Mouse (Mus musculus): ENCODE measurements at regions not wholly inside any gene's neighbourhood (a gene's known extent, or its start where the extent isn't known, plus 50 kb on each side); places are given as distances from the start of the nearest gene placed in this dataset.
"Not testable (repeated sequence)": the region's sequence is repeated elsewhere in the genome, so short reads cannot be mapped to it uniquely, and the experiment has no call there.

- DNase-seq: no peak
Measured at GRCm38 (mm10) chr15:3171774-3172173, 96.6 kb upstream of the Selenop start.

GRCm38 (mm10) chr15:3174072-3174471, 94.3 kb upstream of the Selenop start:
- DNase-seq: no peak

GRCm38 (mm10) chr15:3174848-3175247, 93.5 kb upstream of the Selenop start:
- no peak for DNase-seq

GRCm38 (mm10) chr15:3201912-3202653, 66.3 kb upstream of the Selenop start:
- DNase-seq: peak; percentile 9

GRCm38 (mm10) chr15:3205522-3205921, 62.8 kb upstream of the Selenop start:
- no peak for DNase-seq

GRCm38 (mm10) chr15:3206076-3206475, 62.3 kb upstream of the Selenop start:
- not testable (repeated sequence) for DNase-seq

- DNase-seq: no peak
Measured at GRCm38 (mm10) chr15:3213721-3214120, 54.6 kb upstream of the Selenop start.

- no peak for DNase-seq
Measured at GRCm38 (mm10) chr15:3215201-3215600, 53.1 kb upstream of the Selenop start.

All from adrenal gland, adult 8-10 months (tissue).